Comparison of ENCODE assay signal across 35 mouse cellular contexts in the genomic region with DNA sequence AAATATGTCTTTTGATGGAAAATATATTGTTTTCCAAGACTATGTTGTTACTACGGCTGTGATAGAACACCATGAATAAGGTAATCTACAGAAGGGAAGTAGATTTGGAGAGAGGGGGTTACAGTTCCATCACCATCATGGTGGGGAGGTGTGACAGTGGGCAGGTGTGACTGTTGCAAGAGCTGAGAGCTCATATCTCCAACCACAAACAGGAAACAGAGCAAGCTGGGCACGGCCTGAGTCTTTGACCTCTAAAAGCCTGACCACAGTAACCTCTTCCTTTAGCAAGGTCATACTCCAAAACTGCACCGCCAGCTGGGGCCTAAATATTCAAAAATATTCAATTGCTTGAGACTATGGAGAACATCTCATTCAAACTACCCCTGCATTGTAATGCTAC.
"Had no signal": no experiment of that assay in that cellular context is flagged by ENCODE, and none has a peak within 500 bp of the region (broad histone marks: within the 10 kb centered on the region; RNA-seq: fewer than 3 reads in every experiment).

No protein-coding gene starts in this region.

- H3K36me3 ChIP-seq: heart, embryonic 10.5 days; heart, embryonic 12.5 days; heart, embryonic 13.5 days; heart, embryonic 15.5 days; hindbrain, embryonic 10.5 days; hindbrain, embryonic 12.5 days; hindbrain, embryonic 13.5 days; hindbrain, embryonic 15.5 days; intestine, embryonic 15.5 days; kidney, embryonic 15.5 days had no signal

- H3K4me3 ChIP-seq: heart, embryonic 10.5 days; heart, embryonic 12.5 days; heart, embryonic 13.5 days; heart, embryonic 15.5 days; hindbrain, embryonic 10.5 days; hindbrain, embryonic 12.5 days; hindbrain, embryonic 13.5 days; hindbrain, embryonic 15.5 days; intestine, embryonic 15.5 days; kidney, embryonic 15.5 days; layer of hippocampus, adult 2 months had no signal

- ATAC-seq: hindbrain, embryonic 16.5 days; hindbrain, postnatal 0 days; inflammation-experienced regulatory T-cells, adult 6 months; intestine, embryonic 15.5 days; intestine, embryonic 16.5 days; intestine, postnatal 0 days had no signal

- H3K9ac ChIP-seq: heart, embryonic 12.5 days; heart, embryonic 13.5 days; heart, embryonic 15.5 days; hindbrain, embryonic 12.5 days; hindbrain, embryonic 13.5 days; hindbrain, embryonic 14.5 days; hindbrain, embryonic 15.5 days; intestine, embryonic 15.5 days; kidney, embryonic 15.5 days had no signal

- H3K4me1 ChIP-seq: heart, embryonic 10.5 days; heart, embryonic 12.5 days; heart, embryonic 13.5 days; heart, embryonic 15.5 days; hindbrain, embryonic 10.5 days; hindbrain, embryonic 12.5 days; hindbrain, embryonic 15.5 days; intestine, embryonic 15.5 days had no signal

- H3K27ac ChIP-seq: heart, embryonic 10.5 days; heart, embryonic 13.5 days; heart, embryonic 15.5 days; hindbrain, embryonic 10.5 days; hindbrain, embryonic 12.5 days; hindbrain, embryonic 13.5 days; hindbrain, embryonic 14.5 days; hindbrain, embryonic 15.5 days; hindbrain, postnatal 0 days; intestine, embryonic 15.5 days; kidney, embryonic 15.5 days; kidney, postnatal 0 days; layer of hippocampus, adult 2 months had no signal

- H3K4me2 ChIP-seq: heart, embryonic 11.5 days; heart, embryonic 12.5 days; heart, embryonic 13.5 days; heart, embryonic 15.5 days; hindbrain, embryonic 12.5 days; hindbrain, embryonic 13.5 days; hindbrain, embryonic 14.5 days; hindbrain, embryonic 15.5 days; intestine, embryonic 15.5 days; kidney, embryonic 15.5 days had no signal

- DNase-seq: heart, postnatal 10 days; heart, postnatal 14 days; heart, postnatal 36 days; heart, postnatal 4 days; kidney, adult 11 months; kidney, adult 18-20 months; kidney, adult 2 months; kidney, adult 8-10 months; kidney, adult 9 months; kidney, postnatal 10 days; kidney, postnatal 14 days; kidney, postnatal 25 days; kidney, postnatal 36 days; kidney, postnatal 4 days; layer of hippocampus, adult 9-11 months; layer of hippocampus, postnatal 36 days had no signal

- H3K27me3 ChIP-seq: heart, embryonic 12.5 days; heart, embryonic 13.5 days; heart, embryonic 15.5 days; hindbrain, embryonic 12.5 days; hindbrain, embryonic 13.5 days; hindbrain, embryonic 15.5 days; intestine, embryonic 15.5 days; kidney, embryonic 15.5 days had no signal

- H3K9me3 ChIP-seq: heart, embryonic 10.5 days; heart, embryonic 12.5 days; heart, embryonic 13.5 days; heart, embryonic 15.5 days; hindbrain, embryonic 10.5 days; hindbrain, embryonic 12.5 days; hindbrain, embryonic 13.5 days; hindbrain, embryonic 15.5 days; intestine, embryonic 15.5 days; kidney, embryonic 15.5 days had no signal
